Mouse (Mus musculus) heart, adult 18-20 months (tissue): ENCODE results near the gene Ei24. TPM values are rescaled to one million over a fixed set of nuclear protein-coding genes. Genes with fewer than 3 reads are reported as not detected.

Experiments
- DNase-seq, 2 experiments: peaks; one replicate each; pipeline ENCODE4 v3.0.0; 2021 to 2022; ENCODE audit warnings: mixed read lengths in 1 of 2
- long read RNA-seq, 2 experiments: library from polyadenylated mRNA; stranded (forward); transcript quantifications; one replicate each; pipeline ENCODE4 v2.0.0; 2021
- total RNA-seq, 2 experiments: library from RNA; stranded (reverse); gene quantifications; 2 replicates each; pipeline ENCODE4 v1.2.3; 2021

Gene Ei24
- total RNA-seq = 10 to 100 TPM; 63.4 to 66.8 TPM
- long read RNA-seq, experiment 1, transcript Ei24-201 (11 exons, 2,220 nt) = major isoform, 29 of 35 reads
- long read RNA-seq, experiment 1, partial matches to known transcripts = 0 of 35 reads
- long read RNA-seq, experiment 1, other reads (novel, unspliced or antisense) = 4 of 35 reads
- long read RNA-seq, experiment 2, transcript Ei24-201 (11 exons, 2,220 nt) = major isoform, 10 of 13 reads
- long read RNA-seq, experiment 2, partial matches to known transcripts = 0 of 13 reads
- long read RNA-seq, experiment 2, other reads (novel, unspliced or antisense) = 2 of 13 reads

DNA sequence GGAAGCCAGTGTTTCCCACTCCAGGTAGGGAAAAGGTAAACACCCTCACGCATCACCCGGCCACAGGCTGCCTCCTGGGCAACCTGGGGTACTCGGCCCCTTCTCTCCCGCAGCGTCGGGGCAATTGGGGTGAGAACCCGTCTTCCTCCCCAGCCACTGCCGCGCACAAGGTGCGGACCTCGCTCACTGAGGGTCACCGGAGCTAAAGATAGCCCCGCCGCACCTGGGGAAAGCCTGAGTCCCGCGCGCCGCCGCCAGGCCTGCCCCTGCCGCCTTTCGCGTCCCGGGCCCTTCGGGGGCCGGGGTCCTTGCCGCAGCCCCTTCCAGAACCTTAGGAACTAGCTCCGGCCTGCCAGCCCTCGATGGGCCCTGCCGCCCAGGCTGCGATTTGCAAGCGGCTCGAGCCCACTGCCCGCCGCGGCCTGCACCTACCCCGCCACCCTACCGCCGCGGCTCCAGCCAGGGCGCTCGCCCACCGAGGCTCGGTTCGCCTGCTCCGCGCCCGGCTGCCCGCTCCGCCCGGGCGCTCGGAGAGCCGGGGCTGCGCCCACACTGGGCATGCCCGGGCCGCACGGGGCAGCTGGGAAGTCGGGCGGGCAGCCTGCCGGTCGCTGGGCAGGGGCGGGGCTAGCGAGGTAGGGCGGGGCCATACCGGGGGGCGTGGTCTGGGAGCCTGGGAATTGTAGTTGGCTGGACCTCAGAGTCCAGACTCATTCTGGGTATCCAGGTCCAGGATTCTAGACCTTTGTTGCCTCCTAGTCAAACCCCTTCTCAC, at the start of gene Ei24:
Gene Ei24, minus strand, starts transcription at position 613 of the 775 bp plus-strand sequence.
- peak; percentile 93 to 97 for DNase-seq

DNA sequence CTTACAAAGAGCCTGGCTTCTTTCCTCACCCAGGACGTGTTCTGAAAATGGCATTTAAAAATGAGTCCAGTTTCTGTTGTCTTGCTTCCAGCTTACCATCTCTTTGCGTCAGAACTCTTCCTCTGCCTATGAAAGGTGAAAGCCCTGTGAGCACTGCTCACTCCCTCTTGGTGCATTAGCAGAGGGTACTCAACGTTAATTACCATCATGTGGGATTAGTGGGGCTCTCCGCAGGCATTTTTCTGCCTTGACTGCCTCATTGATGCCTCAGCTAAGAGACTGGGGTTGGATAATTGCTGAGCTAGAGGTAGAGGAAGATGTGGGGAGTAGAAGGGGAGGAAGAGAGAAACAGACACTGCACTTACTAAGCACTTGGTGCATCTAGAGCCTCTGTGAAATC, 49.2 kb upstream of the Ei24 start:
- DNase-seq = no peak

DNA sequence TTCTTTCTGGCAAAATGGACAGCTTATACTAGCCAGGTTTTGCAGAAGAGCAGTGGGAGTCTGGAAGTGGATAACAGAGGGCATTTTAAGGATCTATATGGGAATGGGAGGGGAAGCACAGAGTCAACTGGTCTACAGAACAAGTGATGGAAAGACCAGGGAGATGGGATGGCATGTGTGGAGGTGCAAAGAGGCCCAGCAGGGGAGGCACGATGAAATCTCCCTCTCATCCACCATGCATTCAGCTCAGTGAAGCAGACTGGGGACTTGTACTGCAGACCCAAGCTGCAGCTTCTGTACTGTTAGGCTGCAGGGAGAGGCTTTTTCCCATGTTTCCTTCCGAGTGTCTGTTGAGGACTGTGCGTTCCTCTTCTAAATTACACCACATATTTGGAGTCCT, 36.7 kb upstream of the Ei24 start:
- DNase-seq = no peak

DNA sequence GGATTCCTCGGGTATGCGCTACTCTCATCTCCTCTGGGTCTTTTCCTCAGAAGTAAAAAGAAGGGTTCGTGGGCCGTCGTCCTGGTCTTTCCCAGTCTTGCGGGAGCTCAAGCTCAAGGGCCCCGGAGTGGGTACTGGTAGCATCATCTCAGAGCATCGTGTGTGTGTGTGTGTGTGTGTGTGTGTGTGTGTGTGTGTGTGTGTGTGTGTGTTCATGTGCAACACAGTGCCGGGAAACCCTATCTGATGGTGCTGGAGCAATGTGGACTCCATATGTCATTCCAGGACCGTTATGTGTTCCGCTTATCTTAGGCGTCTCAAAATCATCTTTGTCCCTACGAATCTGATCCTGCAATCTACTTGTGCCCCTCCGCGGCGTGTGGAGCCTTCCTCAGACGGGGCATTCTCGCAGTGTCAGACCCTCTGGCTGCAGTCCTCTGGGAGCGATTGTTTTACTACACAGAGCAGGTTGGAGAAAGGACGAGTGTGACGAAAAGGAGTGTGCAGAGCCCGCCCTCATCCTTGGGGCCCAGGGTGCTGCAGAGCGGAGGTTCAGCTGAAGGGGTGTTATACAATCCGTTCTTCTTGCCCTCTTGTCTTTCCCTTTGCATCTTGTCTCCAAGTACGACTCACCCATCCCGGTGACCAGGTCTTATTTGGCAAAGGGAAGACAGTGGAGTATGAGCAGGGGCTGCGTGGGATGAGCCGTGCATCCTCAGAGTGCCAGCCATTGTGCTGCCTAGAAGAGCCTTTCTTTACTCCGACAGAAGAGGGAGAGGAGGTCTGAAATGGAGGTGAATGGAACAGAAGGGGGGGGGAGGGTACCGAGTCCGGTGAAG, 36.1 kb upstream of the Ei24 start:
- peak in 1 of 2 experiments; percentile 15 for DNase-seq

DNA sequence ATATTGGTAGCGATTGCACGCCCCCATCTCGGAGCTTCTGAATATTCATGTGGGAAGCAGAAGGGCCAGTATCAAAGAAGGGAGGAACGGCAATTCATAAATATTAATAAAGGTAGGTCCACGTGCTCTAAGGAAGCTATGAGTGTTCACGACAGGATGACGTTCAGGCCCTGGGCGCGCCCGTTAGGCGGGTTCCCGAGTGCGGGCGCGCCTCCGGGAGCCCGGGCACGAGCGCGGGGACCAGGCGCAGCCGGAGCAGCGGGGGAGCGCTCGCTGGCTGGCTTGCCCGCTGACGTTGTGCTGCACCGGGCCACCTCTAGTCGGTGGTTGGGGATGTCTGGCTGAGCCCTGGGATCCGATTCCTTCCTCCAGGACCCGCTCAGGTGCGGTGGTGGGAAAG, 35.3 kb upstream of the Ei24 start:
- DNase-seq = peak; percentile 55

DNA sequence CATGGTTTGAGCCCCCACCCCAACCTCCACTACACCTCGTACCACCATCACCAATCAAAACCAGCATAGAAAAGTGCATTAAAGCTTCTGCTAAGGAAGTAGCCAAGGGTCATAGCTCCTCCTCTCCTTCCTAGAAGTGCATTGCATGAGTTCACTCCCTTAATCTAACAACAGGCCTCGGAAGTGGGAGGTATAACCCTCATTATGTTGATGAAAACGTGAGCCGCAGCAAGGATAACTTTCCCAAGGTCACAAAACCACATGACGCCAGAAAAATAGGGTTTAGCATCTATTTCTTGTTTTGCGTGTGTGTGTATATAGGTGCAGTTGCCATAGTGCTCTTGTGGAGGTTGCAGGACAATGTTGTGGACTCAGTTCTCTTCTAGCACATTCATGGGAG, 34.2 kb upstream of the Ei24 start:
- no peak for DNase-seq

DNA sequence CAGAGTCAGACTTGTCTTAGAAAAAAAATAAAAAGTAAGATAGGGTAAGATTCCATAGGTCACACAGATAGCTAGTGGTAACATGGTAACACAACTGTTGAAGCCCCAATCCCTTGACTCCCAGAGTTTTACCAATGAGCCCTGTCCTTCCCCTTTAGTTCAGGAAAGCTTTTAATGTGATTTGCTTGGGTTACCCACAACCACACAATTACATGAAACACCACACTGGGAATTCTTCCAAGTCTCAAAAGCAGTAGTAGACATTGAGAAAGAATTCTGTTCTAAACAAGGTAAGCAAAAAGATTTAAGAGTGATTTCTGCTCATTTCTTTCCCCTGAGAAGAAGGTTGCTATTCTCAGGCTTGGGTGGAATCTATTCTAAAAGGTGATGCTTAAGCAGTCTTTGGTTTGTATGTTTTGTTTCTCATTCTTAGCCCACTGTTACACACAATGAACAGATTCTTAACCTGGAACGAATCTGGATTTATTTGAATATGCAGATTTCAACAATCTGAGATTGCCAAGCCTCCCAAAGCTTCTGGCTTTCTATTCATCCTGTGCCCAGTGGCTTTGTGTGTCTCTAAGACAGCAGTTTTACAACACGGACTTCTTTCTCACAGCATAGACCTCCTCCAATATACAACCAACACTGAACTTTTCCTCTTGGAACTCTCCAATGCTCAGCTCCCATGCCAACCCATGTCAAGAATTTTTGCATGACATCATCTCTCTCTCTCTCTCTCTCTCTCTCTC, 29.6 kb upstream of the Ei24 start:
- DNase-seq = no peak

DNA sequence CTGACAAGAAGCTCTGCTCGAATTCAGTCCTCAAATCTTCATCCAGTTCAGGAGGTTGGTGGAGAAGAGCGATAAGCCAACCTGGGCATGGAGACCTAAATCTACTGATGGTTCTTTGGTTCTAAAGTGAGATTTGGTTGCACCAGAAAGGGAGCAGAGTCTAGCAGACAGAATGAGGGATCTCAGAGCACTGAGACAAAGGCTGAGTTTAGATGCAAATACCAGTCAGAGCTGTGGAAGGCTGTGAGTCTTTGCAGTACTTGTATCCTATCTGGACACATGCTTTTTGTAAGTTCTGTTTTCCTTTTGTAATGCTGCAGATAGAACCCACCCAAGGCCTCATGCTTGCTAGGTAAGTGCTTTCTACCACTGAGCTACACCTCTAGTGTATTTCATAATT, 24.8 kb upstream of the Ei24 start:
- DNase-seq = no peak

DNA sequence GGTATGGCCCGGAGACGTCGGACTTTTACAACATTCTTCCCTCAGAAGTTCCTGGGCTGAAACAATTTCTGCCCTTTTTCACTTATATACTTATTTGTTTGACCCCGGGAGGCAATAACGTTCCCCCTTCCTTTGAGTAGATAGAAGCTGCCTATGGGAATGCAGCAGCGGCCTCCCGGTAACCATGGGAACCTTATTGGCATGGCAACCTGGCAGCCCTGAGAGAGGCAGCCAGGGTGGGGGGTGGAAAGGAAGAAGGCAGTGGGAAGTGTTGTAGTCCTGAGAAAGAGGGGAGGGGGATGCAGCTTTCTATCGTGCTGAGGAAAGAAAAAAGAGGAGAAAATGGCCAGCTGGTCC, 24.4 kb upstream of the Ei24 start, which contains the start of gene Fez1:
Gene Fez1, plus strand, starts transcription at position 221 of the 357 bp plus-strand sequence.
- DNase-seq = no peak

DNA sequence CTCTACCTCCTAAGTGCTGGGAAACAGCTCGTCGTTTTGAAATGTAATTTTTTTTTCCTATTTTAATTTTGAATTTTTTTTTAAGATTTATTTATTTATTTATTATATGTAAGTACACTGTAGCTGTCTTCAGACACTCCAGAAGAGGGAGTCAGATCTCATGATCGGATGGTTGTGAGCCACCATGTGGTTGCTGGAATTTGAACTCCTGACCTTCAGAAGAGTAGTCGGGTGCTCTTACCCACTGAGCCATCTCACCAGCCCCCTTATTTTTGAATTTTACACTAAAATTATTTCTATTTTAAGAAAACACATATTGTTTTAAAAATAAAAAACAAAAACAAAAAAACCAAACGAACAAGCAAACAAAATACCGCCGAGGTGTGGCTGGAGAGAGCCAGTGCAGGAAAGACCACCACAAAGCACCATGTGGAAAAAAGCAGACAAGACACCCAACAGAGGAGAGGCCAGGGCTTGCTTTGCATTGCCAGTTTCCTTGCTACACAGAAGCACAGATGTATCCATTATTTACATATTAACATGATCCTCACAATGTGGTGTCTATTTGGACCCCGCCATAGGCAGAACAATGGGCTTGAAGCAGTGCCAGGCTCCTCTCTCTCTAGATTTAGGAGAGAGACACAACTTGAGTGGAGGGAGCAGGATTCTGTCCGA, 23.9 kb upstream of the Ei24 start:
- DNase-seq = no peak

DNA sequence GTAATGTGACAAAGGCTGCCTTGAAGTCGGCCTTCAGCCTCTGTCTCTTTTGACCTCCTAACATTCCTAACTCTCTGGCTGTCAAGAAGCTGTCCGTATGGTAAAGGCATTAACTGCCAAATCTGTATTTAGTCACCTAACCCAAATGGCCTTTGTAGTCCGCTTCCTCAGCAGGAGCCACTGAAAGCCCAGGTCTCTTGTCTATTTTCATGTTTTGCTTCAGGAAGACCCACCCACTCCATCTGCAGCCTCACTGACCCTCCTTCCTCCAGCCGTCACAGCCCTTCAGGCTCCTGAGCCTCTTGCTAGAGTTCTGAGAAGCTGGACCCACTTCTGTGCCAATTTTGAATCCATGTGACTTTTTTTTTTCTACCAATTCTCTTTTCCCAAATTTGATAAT, 21.7 kb upstream of the Ei24 start:
- DNase-seq = peak in 1 of 2 experiments; percentile 18

DNA sequence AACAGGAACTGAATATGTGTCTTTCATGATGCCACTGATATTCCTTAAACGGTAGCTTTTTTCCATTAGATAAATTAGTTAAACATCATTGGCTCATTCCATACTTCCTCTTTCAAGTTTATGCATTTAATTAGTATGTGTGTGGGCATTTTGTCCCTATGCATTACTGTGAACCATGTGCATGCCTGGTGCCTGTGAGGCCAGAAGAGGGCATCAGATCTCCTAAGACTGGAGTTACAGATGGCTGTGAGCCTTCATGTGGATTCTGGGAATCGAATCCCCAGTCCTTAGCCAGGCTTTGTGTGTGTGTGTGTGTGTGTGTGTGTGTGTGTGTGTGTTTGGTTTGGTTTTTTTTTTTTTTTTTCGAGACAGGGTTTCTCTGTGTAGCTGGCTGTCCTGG, 17.3 kb upstream of the Ei24 start:
- no peak for DNase-seq

DNA sequence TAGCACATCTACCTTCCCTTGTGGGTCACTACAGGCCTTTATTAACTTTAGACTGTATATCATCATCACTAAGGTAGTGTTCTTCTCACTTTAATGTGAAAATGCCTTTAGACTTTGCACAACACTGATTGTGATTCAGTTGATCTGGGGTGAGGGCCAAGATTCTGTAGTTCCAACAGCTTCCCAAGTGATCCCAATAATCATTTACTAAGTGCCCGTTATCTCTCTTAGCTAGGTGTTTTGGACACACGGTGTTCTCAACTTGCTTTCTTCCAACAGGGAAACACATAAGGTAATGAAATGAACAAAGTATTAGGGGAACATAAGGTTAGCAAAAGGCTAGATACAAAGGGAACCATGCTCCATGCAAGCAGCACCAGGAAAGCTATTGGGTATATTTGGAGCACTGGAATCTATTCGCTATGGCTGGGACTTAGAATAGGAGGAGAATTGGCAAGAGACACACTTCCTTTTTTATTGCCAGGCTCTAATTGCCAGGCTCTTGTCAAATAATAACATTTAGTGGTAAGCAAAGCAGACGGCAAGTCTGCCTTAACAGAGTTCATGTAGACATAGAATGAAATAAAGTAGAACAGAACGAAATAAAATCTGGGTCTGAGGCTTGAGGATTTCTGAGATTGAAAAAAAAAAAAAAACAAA, 11.1 kb upstream of the Ei24 start:
- peak in 1 of 2 experiments; percentile 3 for DNase-seq

DNA sequence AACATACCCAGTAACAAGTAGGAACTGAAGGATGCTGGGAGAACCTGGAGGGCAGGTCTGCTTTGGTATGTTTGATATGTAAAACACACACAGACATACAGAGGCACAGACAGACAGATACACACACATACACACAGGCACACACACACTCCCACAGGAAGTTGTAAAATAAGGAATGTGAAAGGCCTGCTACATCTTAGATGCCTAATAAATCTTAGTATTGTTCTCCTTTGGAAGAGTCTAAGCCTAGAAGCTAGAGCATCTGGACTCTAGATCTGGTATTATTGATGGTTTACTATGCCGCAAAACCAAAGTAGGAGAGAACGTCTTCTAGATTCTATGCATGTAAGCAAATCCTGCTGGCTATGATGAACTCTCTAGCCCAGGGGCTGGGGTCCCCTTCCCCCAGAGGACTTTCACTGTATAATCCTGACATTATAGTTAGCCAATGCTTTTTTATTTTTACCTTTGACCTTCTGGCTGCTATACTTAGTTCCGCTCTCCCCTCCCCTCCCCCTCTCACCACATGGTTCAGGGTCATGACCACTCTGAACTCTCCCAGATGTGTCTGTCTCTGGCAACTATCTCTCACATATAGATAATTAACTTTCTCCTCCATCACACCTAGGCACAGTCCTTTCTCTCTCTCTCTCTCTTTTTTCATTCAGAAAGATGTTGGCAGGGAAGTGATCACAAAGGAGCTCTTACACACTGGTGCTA, 8.2 kb upstream of the Ei24 start:
- DNase-seq = no peak

DNA sequence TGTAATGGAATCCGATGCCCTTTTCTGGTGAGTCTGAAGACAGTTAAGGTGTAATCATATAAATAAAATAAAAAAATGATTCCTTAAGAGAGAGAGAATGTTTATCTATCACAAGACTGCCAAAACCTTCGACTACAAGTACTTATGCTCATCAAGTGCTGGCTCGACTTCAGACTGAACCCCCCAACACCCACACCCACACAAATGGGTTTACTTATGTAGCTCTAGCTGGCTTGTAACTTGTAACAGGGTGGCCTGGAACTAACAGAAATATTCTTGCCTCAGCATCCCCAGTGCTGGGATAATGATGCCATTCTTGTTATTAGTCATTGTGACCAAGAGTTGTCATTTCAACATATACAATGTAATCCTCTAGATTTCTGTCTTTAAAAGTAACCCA, 6.7 kb upstream of the Ei24 start:
- no peak for DNase-seq

DNA sequence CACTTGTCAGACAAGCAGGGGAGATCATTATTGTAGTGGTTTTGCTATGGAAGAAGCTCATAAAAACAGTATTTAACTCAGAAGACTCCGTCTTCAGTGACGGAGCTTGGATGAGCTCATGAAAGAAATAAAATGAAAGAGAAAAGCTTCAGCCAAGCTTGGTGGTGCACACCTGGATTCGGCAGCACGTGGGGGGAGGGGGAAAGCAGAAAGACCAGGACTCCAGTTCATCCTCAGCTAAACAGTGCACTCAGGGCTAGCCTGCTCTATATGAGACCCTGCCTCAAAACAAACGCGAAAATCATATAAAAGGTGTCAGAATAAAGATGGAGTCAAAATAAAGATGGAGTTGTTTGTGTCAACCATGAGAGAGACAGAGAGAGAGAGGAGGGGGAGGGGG, 6.2 kb upstream of the Ei24 start:
- no peak for DNase-seq

DNA sequence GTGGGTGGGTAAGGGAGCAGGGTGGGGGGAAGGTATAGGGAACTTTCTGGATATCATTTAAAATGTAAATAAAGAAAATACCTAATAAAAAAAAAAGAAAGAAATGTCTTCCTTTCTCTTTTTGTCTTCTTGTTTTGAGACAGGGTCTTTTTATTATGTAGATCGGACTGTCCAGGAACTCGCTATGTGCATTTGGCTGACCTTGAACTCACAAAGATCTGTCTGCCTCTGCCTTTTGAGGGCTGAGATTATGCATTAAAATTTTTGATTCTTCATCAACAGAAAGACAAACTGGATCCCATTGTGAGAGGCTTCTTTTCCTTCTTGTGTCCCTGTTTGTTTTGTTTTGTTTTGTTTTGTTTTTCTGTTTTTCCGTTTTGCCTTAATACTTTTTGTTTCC, 5.8 kb upstream of the Ei24 start:
- no peak for DNase-seq

DNA sequence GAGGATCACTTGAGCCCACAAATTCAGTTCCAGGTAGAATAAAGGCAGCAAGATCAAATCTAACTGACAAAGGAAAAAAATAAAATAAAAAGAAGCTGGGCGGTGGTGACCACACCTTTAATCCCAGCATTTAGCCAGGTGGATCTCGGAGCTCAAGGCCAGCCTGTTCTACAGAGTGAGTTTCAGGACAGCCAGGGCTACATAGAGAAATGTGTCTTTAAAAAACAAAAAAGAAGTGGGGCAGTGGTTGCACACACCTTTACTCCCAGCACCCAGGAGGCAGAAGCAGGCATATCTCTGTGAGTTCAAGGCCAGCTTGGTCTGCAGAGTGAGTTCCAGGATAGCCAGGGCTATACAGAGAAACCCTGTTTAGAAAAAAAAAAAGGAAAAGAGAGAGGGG, 4.8 kb upstream of the Ei24 start:
- no peak for DNase-seq

DNA sequence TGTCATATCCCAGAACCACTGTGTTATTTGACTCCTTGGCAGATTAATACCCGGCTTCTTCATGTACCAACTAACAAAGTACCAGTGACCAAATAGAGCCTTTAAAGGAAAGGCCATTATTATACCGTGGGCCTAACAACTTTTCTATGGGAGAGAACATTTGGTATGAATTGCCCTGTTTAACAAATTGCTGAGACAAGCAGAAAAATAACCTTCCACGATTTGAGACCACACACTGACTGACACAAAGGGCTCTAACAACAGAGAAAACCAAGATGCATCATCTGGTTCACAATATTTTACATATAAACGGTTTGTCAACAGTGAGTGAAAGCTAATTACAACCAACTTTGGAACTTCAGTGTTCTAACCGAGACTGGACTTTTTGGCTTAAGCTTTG, 969 bp downstream of the Ei24 start:
- DNase-seq = no peak

DNA sequence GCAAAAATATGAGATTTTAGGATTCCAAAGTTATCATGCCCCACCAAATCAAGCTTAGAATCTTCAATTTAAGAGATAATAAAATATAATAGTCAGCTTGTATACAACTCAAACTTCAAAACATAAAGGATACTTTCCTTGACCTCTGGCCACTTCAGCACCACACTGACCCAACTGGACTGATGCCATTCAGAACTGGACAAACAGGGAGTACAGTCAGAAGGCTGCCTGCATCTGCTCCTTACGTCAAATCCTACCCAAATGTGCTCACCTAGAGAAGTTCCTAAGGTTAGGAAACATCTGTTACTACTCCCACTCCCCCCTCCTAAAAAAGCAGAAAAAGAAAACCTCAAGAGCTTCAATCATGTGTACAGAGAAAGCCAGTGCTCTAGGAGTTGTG, 1.6 kb downstream of the Ei24 start:
- peak in 1 of 2 experiments; percentile 11 for DNase-seq
